Mouse (Mus musculus) layer of hippocampus, adult 2 months (tissue): ENCODE data around the gene Ppp1cb. TPM values are rescaled to one million over a fixed set of nuclear protein-coding genes. Genes with fewer than 3 reads are reported as not detected.
A peak's percentile ranks its signal among the peaks of the same experiment; 100 is the strongest.
"Not testable (repeated sequence)": the region's sequence is repeated elsewhere in the genome, so short reads cannot be mapped to it uniquely, and the experiment has no call there.

Source experiments
- DNase-seq, 2 experiments: peaks; one replicate each; pipeline ENCODE4 v3.0.0; 2022; ENCODE audit warnings: low spot score in 2 of 2
- H3K27ac ChIP-seq: fragments of 200-600 bp; 2 replicates; pipeline ENCODE4 v1.8.1; 2022
- H3K4me3 ChIP-seq: fragments of 200-600 bp; 2 replicates; pipeline ENCODE4 v1.8.1; 2022; ENCODE audit warnings: mild to moderate bottlenecking
- CTCF ChIP-seq: fragments of 200-600 bp; conservative IDR thresholded peaks from 2 replicates; pipeline ENCODE4 v1.8.1; 2022; ENCODE audit warnings: antibody characterized with exemption, mild to moderate bottlenecking, moderate library complexity
- total RNA-seq, 2 experiments: library from RNA; stranded (reverse); gene quantifications; 2 replicates each; pipeline ENCODE4 v1.2.3; 2021

Gene Ppp1cb
- total RNA-seq, 2 experiments from 2014 or later: 418 to 439 TPM

DNA sequence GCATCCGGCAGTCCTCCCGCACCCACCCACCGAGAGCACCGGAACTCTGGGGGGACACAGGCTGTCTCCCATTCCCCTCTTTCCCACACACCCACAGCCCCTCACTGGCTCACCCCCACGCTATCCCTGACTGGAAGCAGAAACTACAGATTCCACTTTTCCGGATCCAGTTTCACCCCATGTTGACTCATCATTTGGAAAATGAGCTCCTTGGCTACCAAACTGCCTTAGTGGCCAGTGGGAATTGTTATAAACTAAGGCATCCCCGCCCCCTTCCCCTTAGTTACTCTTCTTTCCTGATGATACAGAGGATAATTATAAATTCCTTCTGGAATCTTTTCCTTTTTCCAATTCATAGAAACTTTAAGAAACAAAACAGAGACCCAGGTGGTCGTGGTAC lies 34.2 kb upstream of the Ppp1cb start:
- Histone ChIP-seq H3K27ac (no peak overlapping the region), H3K4me3 (no peak overlapping the region)
- DNase-seq: no peak
- no peak for TF ChIP-seq CTCF

DNA sequence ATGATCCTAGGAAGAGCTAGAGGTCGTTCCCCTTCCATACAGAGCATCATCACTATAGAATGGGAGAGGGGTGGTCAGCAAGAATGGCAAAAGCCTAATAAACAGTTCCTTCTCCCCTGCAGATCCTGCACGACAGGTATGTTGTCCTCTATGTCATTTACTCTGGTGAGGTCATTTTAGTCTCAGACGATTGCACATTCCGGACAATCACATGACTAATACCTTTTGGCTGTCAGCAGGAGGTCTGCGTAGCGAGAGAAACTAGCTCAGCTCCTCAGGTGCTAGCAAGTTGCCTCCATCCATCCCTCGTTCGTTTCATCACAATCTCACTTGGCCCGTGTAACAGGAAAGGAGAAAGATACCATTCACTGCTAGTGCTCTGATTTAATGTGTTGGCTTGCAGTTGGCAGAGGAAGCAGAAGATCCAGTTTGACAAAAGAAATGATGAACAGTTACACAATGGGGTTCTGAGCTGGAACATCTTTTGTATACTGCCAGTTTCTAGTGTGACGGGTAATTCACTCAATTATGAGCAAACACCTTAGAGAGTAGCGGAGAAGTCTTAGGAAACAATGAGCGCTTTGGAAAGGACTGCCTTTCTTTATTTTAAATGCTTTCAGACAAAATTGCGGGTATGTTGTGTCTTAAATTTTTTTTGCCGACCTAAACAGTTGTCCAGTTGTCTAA lies 33.0 kb upstream of the Ppp1cb start:
- DNase-seq: no peak
- no peak for TF ChIP-seq CTCF
- no peak overlapping the region for H3K4me3 ChIP-seq
- no peak overlapping the region for H3K27ac ChIP-seq

DNA sequence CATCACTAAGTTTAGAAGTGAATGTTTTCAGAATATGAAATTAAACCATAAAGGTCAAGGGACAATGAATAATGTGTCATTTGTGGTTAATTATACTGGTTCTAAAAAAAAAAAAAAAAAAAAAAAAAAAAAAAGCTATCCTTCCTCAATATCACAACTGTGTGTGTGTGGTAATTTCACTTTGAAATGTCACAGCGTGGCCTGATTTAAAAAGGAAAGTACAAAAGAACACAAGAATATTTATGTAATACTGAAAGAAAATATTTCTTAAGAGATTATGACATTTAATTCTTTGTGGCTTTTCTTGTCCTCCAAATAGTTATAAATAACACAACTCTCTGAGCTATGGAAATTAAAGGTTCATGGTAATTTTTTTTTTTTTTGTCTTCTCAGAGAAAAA lies 28.2 kb upstream of the Ppp1cb start:
- DNase-seq: no peak
- no peak for TF ChIP-seq CTCF
- Histone ChIP-seq H3K27ac (no peak overlapping the region), H3K4me3 (no peak overlapping the region)

DNA sequence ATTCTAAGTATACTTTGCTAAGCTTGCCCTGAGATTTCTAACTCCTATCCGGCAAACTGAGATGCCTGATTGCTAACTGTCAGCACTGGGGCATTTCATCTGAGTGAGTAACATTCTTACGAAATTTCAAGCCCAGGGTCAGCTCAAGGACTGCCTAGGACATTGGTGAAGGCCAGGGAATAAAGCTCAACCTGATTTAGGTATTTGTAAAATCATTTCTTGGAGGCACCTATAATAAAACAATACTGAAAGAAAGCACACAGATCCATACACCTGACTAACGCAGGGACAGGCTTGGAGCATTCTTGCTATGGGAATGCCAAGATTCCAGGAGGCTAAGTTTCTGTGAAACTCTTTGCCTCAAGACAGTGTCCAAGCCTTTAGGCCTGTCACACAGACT lies 24.3 kb upstream of the Ppp1cb start:
- not testable (repeated sequence) for DNase-seq, H3K27ac ChIP-seq, H3K4me3 ChIP-seq

DNA sequence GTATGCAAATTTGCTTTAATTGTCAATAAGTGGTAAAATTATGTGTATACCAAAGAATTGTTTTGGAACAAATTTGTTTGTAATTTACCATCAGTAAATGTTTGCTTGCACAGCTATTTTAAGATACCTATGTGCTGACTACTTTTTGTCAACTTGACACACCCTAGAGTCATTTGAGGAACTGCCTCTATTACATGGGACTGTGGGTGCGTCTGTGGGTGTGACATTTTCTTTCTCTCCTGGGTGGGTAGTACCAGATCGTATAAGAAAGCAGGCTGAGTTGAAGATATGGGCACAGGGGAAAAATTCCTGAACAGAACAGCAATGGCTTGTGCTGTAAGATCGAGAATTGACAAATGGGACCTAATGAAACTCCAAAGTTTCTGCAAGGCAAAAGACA lies 23.0 kb upstream of the Ppp1cb start:
- H3K4me3 ChIP-seq: no peak overlapping the region
- no peak for TF ChIP-seq CTCF
- no peak overlapping the region for H3K27ac ChIP-seq
- DNase-seq: no peak

DNA sequence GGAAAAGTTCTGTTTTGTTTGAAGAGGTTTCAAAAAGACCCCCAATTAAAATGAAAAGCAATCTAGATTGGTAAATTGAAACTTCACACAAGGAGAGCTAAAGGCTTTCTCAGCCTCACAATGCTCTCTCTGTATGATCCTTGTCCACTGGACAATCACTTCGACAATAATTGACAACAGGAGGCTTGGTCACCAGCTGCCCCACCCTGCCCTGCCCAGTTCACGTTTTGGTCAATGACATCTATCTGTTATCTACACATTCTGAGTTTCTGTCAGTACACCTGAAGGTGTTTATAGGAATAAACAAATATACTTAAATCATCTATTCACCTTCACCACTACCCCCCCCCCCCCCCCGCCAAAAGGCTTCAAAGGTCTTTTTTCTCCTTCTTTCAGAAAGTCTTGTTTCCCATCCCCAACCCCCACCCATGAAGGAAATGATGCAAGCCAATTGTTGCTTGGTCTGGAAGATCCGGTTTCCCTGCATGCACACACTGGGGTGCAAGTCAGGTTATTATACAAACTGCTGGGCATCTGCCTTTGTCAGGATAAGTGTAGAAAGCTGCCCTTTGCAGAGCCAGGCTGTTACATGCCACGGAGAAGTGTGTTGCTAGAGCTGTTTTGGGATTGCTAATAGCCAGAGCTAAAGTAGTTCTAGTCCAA lies 20.6 kb upstream of the Ppp1cb start:
- TF ChIP-seq CTCF: no peak
- no peak for DNase-seq
- H3K27ac ChIP-seq: peak overlapping the region; percentile 28; the same call in 1 of the 2 replicates
- H3K4me3 ChIP-seq: no peak overlapping the region

DNA sequence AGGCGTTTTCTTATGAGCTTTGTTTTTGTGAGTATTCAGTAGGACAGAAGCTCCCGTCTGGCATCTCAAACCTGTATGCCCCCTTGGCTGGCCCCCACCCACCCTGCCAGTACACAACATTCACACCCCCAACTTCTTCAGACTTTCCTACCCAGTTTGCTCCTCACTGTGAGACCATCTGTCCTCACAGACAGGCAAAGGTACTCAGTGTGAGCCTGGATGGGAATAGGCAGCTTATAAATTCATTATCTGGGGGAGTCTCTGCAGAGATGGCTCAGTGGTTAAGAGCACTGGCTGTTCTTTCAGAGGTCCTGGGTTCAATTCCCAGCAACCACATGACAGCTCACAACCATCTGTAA lies 20.1 kb upstream of the Ppp1cb start:
- no peak for TF ChIP-seq CTCF

DNA sequence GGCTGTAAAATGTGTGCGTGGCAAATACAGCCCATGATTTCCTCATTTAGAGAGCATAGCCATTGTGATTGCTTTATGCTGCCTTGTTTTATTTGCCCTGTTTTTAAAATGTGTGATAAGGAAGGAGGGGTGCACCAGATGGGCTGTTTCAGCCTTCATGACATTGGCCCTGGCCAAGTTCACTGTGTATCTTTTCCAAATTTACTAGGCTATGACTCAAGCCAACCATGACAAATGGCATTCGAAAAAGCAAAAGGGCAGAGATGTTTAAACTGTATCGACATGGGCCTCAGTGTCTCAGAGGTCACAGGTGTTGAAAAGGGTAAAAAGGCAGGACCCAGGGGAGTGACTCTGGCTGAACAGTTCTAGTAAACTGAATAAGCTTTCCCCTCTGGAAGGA lies 17.3 kb upstream of the Ppp1cb start:
- H3K4me3 ChIP-seq: no peak overlapping the region
- TF ChIP-seq CTCF: no peak
- H3K27ac ChIP-seq: peak overlapping the region; percentile 48
- no peak for DNase-seq

More for the DNA sequence above, 20.1 kb upstream of the Ppp1cb start:
- no peak for DNase-seq
- Histone ChIP-seq H3K27ac (peak overlapping the region; percentile 28; the same call in 1 of the 2 replicates), H3K4me3 (no peak overlapping the region)

DNA sequence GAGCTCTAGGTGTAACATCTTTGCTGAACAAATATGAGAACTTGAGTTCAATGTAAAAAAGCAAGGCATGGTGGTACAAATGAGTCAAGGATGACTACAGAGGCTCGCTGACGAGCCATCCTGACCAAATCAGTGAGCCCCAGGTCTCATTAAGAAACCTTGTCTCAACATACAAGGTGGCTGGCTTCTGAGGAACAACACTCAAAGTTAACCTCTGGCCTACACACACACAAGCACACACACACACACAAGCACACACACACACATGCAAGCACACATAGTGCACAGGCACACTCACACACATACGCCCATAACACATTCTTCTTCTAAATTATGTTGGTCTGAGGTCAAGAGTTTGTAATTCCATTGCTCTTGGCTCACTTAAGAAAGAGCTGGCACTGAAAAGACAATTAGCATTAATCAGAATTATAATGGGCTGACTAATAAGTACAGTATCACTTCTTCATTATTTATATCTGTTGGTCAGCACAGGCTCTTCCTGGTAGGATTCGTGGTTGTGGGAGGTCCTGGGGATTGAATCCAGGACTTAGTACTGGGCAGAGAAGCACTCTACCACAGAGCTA lies 16.6 kb upstream of the Ppp1cb start:
- H3K27ac ChIP-seq: no peak overlapping the region
- DNase-seq: no peak
- H3K4me3 ChIP-seq: no peak overlapping the region
- no peak for TF ChIP-seq CTCF

DNA sequence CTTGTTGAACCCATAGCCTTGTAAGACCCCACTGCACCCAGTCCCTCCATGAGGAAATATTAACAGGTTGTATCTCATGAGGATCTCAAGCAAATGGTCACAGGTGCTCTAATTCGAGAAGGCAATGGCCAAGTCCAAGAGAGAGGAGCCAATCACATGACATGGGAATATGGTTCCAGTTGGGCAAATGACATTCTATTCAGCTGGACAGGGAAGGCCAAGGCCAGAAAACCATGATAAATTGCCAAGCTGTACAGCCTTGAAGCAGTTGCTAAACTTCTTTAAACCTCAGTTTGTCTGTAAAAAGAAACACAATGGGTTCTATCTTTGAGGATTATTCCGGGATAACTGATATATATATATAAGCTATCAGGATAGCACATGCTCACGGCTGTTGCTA lies 14.7 kb upstream of the Ppp1cb start:
- DNase-seq: no peak
- no peak for TF ChIP-seq CTCF
- Histone ChIP-seq H3K27ac (no peak overlapping the region), H3K4me3 (no peak overlapping the region)

DNA sequence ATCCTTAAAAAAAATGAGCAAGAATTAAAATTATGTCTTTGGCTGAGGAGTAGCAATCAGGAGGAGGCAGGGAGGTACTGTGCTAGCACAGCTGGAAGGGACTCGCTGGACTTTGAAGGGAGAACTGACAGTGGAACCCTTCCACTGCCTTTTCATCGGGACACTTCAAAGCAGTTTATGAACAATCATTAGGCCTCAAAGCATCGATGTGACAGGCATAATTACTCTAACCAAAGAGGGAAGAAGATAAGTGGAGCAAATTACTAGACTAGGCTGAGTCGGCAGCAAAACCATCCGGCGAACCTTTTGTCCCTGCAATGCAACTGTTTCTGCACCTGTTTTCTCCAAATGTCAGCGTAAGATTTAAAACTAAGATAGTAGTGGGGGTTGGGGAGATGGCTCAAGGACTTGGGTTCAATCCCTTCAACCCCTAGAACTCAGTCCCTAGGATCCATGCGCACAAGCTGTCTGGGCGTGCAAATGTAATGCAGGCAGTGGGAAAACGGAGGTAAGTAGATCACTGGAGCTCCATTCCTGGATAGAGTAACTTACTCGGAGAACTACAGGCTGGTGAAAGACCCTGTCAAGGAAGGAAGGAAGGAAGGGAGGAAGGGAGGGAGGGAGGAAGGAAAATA lies 13.2 kb upstream of the Ppp1cb start:
- H3K4me3 ChIP-seq: no peak overlapping the region
- DNase-seq: no peak
- no peak for TF ChIP-seq CTCF
- 0 out of 2 replicates have a peak overlapping the region, but pooled peaks have one; percentile 28 for H3K27ac ChIP-seq

DNA sequence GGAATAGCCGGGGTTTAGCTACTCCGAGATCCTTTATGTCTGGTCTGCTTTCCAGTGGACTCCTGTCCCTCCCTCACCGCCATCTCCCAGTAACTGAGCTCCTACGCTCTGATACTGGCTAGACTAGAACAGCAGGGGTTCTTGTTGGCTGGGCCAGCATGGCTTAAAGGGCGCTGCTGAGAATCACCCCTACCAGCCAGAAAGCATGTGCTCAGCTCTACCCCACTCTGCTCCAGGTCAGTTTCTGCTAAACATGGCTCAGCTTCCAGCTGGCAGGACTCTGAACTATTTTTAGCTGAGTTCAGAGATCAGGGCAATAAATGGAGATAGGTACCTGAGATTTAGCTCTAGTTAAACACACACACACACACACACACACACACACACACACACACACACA lies 12.2 kb upstream of the Ppp1cb start:
- H3K4me3 ChIP-seq: no peak overlapping the region
- DNase-seq: no peak
- no peak for TF ChIP-seq CTCF
- H3K27ac ChIP-seq: no peak overlapping the region

DNA sequence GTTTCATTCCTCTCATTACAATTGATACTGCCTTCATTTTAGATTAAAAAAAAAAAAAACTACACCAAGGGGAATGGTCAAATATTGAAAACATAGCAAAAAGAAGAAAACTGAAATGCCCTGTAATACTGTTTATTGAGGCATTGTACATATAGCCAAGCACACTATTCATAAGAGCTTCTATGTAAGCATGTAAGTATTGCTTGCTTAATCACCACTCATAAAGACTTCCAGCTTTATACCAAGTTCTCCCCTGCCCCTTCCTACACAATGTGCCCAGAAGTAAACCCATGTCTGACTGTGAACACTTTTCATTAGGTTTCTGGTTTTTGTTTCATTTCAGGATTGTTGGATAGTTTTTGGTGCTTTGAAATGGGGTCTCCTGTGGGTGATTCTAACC lies 11.8 kb upstream of the Ppp1cb start:
- no peak for DNase-seq
- no peak for TF ChIP-seq CTCF
- no peak overlapping the region for H3K27ac ChIP-seq
- H3K4me3 ChIP-seq: no peak overlapping the region
